Mouse (Mus musculus) bone marrow macrophage, adult 2 months (primary cell): ENCODE data around the gene Exoc4. TPM values are rescaled to one million over a fixed set of nuclear protein-coding genes. Genes with fewer than 3 reads are reported as not detected.
A peak's percentile ranks its signal among the peaks of the same experiment; 100 is the strongest.

ENCODE experiments used
- H3K27ac ChIP-seq: 2 replicates; pipeline ENCODE4 v1.5.1; 2012; ENCODE audit warnings: low read depth, low read length; ENCODE audit not compliant: insufficient read depth
- H3K4me1 ChIP-seq: 2 replicates; pipeline ENCODE4 v1.6.1; 2012; ENCODE audit warnings: low read length; ENCODE audit not compliant: control insufficient read depth, insufficient read depth
- H3K4me3 ChIP-seq: 2 replicates; pipeline ENCODE4 v1.5.1; 2012; ENCODE audit warnings: mild to moderate bottlenecking, low read length, moderate library complexity; ENCODE audit not compliant: insufficient read depth
- CTCF ChIP-seq: IDR thresholded peaks from 2 replicates; pipeline ENCODE4 v1.5.1; 2012; ENCODE audit warnings: low read depth, mild to moderate bottlenecking, low read length, moderate library complexity
- POLR2A ChIP-seq: IDR thresholded peaks from 2 replicates; pipeline ENCODE4 v1.6.1; 2012; ENCODE audit warnings: mild to moderate bottlenecking, low read depth, low read length, borderline replicate concordance
- polyA plus RNA-seq: library from polyadenylated mRNA; stranded (reverse); fragments of >200 nt; gene quantifications from 2 replicates; pipeline ENCODE4 v1.2.4, GENCODE M21; 2012; ENCODE audit not compliant: missing spikeins, insufficient read depth, insufficient read length

Exoc4 gene
- polyA plus RNA-seq, 1 experiment = 42.5 TPM

DNA sequence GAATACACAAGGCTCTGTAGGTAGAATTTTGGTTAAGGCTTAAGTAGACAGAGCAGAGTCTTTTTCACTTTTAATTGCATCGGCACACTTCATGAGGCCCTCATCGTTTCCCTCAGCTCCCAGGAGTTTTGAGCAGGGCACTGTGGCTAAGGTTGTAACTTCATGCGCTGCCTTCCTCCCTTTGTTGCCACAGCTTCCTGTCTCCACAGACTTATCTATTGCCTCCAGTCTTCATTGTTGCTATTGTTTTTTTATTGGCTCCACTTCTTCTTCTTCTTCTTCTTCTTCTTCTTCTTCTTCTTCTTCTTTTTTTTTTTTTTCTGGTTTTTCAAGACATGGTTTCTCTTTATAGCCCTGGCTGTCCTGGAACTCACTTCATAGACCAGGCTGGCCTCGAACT lies 327.1 kb downstream of the Exoc4 start:
- H3K4me1 ChIP-seq = no peaks in the 10 kb centered on the region
- no peak overlapping the region for H3K4me3 ChIP-seq
- H3K27ac ChIP-seq = no peak overlapping the region
- TF ChIP-seq POLR2A (no peak), CTCF (no peak)

DNA sequence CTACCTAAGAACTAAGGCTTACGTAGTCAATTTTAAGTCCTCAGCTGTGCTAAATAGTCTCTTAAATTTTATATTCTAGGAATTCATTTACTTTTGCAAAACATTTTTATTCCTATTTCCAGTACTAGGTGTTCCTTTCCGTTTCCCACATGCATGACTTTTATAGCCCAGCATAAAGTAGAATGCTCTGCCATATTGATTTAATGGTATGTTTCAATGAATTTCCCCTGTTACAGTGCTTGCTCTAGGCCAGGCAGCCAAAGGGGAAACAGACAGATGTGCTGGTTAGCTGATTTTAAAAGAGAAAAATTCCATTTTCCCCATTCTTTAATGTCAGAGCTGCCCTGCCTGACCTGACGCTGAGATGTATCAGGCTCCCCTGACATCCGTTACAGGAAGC lies 359.6 kb downstream of the Exoc4 start:
- Histone ChIP-seq H3K4me1 (no peaks in the 10 kb centered on the region), H3K4me3 (no peak overlapping the region), H3K27ac (no peak overlapping the region)
- TF ChIP-seq POLR2A = no peak
- TF ChIP-seq CTCF = no peak

DNA sequence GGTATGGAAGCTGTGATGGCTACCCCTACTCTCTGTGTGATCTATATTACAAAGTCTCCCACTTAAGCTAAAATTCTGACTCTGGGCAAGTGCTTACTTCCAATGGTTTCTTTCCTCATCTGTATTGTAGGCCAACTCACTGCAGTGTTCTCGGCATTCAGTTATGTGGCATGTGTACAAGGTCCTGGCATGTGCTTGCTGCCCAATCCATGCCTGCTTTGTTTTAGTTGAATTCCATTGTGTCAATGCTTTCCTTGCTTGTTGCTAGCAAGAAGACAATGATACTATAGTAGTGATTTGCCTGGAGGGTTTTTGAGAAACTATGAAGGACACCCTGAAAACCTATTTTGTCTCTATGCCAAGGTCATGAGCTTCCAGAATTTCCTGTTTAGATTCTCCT lies 365.1 kb downstream of the Exoc4 start:
- H3K4me3 ChIP-seq = no peak overlapping the region
- H3K27ac ChIP-seq = no peak overlapping the region
- TF ChIP-seq CTCF = no peak
- H3K4me1 ChIP-seq = peaks cover 2% of the 10 kb centered on the region; the same call in 1 of the 2 replicates

DNA sequence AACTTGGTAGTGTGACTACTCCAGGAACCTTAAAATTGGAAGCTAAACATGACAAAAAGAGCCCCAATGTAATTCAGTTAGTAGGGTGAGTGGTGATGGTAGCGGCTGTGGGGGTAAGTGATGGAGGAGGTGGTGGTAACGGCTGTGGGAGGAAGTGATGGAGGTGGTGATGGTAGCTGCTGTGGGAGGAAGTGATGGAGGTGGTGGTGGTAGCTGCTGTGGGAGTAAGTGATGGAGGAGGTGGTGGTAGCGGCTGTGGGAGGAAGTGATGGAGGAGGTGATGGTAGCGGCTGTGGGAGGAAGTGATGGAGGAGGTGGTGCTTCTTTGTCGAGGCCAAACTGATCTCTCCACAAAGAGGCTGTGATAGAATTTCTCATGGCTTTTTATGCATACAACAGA lies 369.7 kb downstream of the Exoc4 start:
- no peak for TF ChIP-seq POLR2A
- H3K4me1 ChIP-seq = peaks cover 2% of the 10 kb centered on the region; the same call in 1 of the 2 replicates
- no peak overlapping the region for H3K4me3 ChIP-seq
- H3K27ac ChIP-seq = no peak overlapping the region

DNA sequence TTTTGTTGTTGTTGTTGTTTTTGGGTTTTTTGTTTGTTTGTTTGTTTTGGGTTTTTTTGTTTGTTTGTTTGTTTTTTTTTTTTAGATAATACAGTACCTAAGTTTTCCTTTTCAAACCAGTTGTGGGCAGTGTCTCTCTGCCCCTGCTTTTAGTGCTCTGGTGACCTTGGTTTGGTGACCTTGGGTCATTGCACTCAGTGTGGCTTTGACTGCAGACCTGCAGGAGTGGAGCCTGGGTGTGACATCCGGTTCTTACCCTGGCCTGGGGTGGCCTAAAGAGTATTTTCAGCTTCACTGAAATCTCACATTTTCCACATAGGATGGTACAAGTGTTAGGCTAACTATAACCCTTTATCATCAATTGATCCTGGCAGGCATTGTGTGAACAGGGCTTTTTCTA lies 371.8 kb downstream of the Exoc4 start:
- TF ChIP-seq CTCF = no peak
- no peak for TF ChIP-seq POLR2A
- Histone ChIP-seq H3K27ac (no peak overlapping the region), H3K4me1 (peaks cover 2% of the 10 kb centered on the region; the same call in 1 of the 2 replicates), H3K4me3 (no peak overlapping the region)

DNA sequence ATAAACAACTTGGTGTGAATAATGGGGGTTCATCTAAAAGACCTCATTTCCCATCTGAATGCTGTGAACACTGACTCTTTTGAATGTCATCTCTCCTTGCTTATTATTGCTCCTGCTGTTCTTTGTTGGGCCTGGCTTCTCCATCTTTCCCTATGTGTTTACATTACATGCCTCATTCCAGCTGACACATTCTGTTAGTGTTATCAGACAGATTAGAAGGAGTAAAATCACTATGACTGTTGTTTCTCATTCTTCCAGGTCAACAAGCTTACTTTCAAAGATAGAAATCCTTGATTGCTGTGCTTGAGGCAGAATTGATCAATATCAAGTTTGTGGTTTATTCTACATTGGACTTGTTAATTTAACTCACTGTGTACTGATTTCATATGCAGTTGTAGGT lies 377.0 kb downstream of the Exoc4 start:
- Histone ChIP-seq H3K4me3 (no peak overlapping the region), H3K27ac (no peak overlapping the region), H3K4me1 (no peaks in the 10 kb centered on the region)
- TF ChIP-seq POLR2A (no peak), CTCF (no peak)

DNA sequence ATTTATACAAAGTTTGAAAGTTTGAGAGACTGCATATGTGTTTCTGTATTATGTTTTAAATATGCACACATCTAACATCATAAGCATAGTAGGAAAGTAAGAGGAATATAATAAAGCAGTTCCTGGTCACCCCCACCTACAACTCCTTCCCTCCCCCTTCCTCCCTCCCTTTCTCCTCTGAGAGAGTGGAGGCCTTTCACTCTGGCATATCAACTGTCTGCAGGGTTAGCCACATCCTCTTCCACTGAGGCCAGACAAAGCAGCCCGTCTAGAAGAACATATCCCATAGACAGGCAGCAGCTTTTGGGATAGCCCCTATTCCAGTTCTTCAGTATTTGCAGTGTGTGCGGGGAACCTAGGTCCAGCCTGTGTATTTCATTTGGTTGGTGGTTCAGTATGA lies 382.2 kb downstream of the Exoc4 start:
- Histone ChIP-seq H3K4me3 (no peak overlapping the region), H3K4me1 (no peaks in the 10 kb centered on the region), H3K27ac (no peak overlapping the region)
- no peak for TF ChIP-seq POLR2A
- no peak for TF ChIP-seq CTCF

DNA sequence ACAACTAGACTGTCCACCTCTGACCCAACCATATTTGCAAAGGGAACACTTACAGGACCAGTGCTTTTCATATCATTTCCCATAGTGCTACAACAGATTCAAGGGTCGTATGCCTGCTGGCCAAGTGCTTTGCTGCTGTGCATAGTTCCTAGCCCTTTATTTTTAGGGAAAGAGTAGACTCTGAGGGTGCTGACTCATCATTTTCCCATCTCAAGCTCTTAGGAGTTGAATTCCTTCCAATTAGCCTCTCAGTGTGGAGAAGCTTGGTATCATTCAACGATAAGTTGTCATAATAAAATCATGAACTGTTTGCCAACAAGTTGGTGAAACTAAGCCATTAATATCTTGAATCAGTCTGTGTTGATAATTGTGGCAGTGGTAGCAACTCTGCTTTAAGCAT lies 388.3 kb downstream of the Exoc4 start:
- Histone ChIP-seq H3K4me1 (peaks cover 5% of the 10 kb centered on the region; the same call in 1 of the 2 replicates), H3K27ac (no peak overlapping the region), H3K4me3 (no peak overlapping the region)
- TF ChIP-seq CTCF (no peak), POLR2A (no peak)

DNA sequence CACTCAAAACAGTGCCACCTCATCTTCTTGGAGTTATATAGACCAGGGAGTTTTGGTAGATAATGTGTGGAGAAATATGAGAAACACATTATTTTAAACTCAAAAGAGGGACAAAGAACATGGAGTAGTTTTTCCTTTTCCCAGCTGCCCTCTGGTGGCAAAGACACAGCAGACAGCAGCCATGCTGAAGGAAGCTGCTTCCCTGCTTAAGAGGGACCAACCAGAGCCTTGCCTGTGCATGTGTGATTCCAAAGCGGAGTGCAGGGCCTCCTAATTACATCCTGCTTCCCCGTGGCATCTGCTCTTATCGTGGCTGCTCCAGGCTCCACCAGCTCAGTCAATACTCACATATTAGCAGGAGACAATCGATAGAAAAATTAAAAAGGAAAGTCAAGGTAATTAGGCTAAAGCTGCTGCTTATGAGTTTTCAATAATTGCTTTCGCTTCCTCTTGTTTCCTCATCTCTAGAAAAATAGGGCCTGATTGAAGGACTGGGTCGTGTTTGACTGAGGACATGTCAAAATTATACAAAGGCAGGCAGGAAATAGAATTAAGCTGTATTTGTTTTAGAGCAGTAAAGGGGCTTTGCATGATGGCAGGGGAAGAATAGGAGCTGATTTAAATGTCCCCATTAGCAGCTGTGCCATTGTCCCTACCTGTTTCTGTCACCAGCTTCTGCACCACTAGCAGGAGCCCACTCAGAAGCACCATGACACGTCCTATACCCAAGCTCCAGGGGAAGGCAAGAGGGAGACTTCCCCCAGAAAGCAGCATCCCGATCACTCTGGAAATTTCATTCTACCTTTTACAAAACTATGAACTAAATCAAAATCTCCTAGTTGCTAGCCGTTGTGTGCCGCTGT lies 433.1 kb downstream of the Exoc4 start:
- TF ChIP-seq POLR2A (no peak), CTCF (peak; percentile 26; the same call in 1 of the 2 replicates)
- H3K4me3 ChIP-seq = no peak overlapping the region
- H3K27ac ChIP-seq = no peak overlapping the region
- H3K4me1 ChIP-seq = no peaks in the 10 kb centered on the region

DNA sequence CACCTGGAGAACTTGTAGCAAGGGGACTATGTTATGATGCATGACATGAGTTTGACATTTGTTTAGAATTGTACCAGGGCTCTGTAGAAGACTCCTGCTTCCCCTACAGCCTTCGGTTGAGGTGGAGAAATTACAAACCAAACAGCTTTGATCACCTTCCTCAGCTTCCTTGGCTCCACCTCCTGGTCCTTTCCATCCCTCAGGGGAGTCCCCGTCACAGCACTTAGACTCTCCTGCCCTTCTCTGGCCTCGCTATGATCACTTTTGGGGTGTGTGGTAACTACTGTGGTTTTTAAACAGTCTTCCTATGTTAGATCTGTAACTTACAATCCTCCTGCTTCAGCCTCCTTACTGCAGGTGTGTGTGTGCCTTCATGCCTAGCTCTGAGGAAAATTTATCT lies 434.6 kb downstream of the Exoc4 start:
- TF ChIP-seq CTCF (no peak), POLR2A (no peak)
- H3K4me1 ChIP-seq = no peaks in the 10 kb centered on the region
- H3K27ac ChIP-seq = no peak overlapping the region
- no peak overlapping the region for H3K4me3 ChIP-seq

DNA sequence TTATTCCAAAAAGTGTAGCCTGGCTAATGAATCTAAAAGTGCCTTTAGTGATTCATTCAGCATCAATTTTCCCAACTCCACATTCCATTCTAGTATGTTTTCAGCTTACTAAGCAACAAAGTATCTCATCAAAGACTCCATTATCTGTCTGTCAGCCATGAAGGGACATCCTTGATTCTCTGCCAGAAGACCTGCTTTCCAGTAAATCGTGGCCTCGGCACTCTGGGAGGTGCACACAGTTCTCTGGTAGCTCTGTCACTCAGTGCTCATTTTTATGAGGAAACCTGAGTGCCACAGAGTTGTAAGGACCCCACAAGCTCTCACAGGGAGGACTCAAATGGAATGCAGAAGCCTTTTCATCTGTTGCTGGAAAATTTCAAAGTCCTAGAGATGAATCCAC lies 436.4 kb downstream of the Exoc4 start:
- H3K27ac ChIP-seq = no peak overlapping the region
- no peak overlapping the region for H3K4me3 ChIP-seq
- no peaks in the 10 kb centered on the region for H3K4me1 ChIP-seq
- TF ChIP-seq CTCF (no peak), POLR2A (no peak)
